Mouse (Mus musculus) spleen, postnatal 36 days (tissue): Measurements from ENCODE around the gene Msrb1.
"Not testable (repeated sequence)": the region's sequence is repeated elsewhere in the genome, so short reads cannot be mapped to it uniquely, and the experiment has no call there.

Experiments
- DNase-seq, 2 experiments: peaks; one replicate each; pipeline ENCODE4 v3.0.0; 2022; ENCODE audit warnings: low spot score in 2 of 2, mixed read lengths in 1 of 2

Gene Msrb1

DNA sequence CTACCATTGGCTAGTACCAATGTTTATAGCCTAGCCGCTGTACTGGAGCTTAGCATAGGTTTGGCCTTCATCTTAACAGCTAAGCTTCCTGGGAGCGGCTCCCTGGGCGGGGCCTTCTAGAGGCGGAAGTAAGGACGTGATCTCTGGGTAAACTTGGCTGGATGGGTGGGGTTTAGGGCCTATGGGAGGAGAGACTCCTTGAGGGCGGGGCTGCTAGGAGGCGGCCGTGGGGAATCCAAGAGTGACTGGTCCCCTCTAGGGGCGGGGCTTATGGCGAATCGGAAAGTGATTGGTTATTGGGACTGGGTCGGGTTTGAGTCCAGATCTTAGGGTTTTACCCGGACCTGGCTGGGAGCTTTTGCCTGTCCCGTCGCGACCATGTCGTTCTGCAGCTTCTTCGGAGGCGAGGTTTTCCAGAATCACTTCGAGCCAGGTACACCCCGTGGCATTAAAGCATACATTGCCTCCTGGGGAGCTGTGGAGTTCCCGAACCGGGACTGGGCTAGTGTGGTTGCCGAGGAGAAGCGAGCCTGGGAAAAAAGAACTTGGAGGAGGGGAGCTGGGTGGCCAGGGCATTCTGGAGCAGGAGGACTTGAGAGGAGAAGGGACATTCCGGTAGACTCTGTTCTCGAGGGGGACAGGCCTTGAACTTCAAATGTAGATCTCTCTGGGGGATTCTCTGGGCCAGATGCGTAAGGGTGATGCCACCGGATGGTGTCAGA is at the start of gene Msrb1:
Gene Msrb1, plus strand, starts transcription at position 313 of the 722 bp plus-strand sequence.
- DNase-seq: peak; percentile 99

DNA sequence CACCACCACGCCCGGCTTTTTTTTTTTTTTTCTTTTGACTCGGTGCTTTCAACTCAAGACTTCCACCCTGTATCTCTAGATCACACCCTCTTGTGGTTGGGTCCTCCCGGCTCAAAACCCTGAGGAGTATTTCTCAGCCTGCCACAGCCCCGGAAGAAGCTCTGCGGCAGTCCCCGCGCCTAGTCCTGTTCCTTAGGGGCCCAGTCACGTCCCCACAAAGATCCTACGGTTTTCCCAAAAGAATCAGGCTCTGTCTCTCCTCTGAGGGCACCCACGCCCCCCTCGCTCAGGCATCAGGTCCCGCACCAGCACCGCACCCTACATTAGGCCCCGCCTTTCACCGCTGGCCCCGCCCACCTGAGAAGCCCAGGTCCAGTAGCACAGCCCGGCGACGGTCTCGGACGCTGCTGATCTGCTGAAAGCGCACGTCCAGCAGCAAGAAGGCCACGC is 49.3 kb upstream of the Msrb1 start:
- peak; percentile 48 to 59 for DNase-seq

DNA sequence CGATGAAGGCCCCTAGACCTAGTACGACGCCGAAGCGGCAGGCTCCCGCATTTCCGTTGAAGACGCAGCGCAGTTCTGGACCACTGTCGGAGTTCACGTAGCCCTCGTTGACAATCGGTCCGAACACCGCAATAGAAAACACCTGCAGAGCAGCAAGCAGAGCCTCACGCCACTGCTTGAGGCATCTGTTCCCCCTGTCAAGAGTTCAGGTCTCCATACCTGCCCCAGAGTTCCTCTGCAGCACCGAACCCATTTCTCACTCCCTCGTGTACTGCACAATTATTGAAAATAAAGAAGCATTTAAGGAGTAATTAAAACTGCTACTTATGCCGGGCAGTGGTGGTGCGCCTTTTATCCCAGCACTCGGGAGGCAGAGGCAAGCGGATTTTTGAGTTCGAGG is 48.8 kb upstream of the Msrb1 start:
- DNase-seq: no peak

DNA sequence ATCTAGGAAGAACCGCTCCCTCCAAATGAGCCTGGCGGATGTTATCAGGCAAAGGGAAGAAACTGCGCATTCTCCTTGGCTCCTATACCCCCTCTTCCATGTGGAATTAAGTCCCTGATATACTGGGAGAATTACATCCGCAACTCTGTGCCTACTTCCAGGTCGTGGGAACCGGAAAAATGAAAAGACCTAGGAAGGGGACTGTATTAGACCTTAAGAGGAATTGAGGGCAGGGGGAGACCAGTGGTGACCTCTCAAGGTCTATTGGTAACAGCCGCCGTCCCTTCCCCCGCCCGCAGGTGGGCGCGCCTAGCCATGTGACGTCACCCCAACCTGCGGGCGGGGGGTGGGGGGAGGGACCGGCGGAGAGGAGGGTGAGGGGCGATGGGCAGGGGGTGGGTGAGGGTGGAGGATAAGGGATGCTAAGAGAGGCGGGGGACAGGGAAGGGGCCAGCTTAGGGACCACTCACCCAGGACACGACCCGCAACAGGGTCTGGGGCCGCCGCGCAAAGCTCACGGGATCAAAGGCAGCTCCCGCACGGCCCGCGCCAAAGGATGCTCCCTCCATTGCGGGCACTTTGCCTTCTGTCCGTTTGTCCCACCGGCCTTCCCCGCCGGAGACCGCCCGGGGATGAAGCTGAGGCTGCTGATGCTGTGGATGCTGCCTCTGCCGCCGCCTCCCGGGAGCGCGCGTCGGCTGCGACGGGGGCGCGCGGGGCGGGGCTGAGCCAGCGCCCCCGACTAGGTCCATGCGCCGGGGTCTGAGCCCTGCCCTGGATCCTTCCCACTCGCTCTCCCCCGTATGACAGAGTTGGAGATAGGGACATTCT is 47.0 kb upstream of the Msrb1 start, which contains the start of gene Syngr3:
Gene Syngr3, minus strand, starts transcription at position 705 of the 831 bp plus-strand sequence.
- no peak for DNase-seq

DNA sequence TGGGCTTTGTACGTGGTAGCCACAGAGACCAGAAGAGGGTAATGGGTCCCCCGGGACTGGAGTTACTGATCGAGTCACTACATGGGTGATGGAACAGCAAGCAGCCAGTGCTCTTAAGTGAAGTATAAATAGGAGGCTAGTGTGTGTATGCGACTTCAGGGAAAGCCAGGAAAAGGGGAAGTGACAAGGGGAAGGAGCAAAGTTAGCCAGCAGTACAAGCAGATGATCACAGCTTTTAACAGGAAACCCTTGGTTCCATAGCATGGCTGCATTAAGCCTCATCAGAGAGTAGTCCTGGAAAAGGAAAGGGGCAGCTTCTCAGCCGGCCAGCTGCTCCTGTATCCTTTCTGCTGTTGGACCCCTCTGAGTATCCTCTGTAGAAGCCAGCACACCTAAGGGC is 44.1 kb upstream of the Msrb1 start:
- no peak for DNase-seq

DNA sequence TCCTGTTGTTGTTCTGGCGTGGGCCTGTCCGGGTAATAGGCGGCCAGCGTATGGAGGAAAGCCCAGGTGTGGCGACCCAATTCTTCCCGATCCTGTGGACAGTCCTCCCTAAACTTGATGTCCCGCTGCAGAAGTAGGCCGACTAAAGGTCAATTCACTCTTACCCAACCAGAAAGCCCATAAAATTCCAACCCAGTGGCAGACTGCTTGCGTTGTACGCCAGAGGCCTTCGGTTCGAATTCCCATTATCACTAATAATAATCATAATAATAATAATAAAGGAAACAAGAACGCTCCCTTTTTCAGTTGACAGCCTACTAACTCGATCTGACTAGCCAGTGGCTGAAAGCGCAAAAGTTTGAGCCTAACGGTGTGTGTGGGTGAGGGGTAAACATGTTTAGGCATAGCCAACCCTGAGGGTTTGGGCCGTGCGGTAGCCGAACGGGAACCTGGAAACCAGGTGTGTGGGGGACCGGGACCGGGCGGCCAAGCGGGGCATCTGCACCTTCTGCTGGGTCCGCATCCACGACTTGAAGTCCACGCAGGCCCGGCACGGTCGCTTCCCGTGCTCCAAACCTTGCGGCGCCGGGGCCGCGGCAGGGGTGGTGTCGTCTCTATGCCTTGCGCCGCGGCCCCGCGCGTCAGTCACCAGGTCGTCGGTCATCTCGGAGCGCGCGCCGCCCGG is 41.0 kb upstream of the Msrb1 start:
- DNase-seq: no peak

DNA sequence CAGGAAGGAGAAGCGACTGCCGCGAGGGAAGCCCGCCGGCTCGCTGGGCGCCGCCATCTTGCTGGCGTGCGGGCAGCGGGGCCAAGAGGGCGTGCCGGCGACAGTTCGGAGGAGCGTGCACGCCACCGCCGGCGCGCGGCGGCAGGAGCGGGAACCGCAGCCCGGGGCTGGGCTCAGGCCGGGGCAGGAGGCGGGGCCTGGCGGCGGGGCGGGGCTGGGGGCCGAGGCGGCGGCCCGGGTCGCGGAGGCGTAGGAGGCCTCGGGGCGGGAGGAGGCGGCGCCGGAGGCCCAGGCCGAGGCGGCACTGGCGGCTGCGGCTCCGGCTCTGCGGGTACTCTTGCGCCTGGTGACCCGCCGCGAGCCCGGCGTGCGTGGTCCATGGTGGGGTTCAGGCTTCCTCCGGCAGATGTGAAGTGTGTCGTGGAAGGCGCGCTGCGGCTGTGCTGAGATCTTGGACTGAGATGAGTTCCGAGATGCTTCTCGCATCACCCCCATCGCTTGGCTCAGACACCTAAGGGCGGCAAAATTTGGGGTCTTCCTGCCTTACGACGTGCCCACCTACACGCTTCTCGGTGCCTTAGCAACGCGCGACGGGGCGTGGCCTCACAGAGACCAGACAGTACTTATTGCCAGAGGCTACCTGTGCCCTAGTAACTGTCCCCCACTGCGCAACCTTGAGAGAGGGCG is 40.3 kb upstream of the Msrb1 start, which contains the start of the genes Gfer and Noxo1:
Gene Gfer, minus strand, starts transcription at position 146 of the 687 bp plus-strand sequence.
Gene Noxo1, plus strand, starts transcription at position 224 of the 687 bp plus-strand sequence.
- DNase-seq: peak; percentile 83 to 86

DNA sequence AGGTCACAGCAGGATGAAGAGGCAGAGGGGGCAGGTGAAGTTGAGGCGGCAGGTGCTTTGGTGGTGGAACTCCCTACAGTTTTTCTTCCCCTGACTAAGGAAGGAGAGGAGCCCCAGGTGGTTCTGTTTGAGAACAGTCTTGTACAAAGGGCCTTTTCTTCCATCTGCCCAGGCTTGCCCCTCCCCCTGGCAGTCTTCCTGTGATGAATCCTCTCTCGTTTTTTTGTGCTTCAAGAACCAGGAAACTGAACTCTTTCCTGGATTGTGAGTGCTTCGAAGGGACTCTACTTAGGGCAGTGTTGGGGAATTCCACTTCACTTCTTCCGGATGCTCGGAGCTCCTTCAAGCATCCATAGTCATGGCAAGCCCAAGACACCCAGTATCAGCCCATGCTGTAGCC is 38.5 kb upstream of the Msrb1 start:
- DNase-seq: no peak

DNA sequence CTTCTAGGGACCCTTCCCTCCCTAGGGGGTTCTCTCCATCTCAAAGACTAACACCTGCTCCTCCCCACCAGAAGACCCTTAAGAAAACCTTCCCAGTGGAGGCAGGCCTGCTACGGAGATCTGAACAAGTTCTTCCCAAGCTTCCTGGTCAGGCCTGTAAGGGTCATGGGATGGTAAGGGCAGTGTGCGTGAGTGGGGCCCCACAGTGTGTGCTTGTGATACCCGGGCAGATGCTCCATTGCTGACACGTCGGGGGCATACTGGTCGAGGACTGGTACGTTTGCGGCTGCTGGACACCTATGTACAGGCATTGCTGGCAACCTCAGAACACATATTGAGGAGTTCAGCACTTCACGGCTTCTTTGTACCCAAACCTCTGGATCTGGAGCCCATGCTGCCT is 37.7 kb upstream of the Msrb1 start:
- DNase-seq: no peak

DNA sequence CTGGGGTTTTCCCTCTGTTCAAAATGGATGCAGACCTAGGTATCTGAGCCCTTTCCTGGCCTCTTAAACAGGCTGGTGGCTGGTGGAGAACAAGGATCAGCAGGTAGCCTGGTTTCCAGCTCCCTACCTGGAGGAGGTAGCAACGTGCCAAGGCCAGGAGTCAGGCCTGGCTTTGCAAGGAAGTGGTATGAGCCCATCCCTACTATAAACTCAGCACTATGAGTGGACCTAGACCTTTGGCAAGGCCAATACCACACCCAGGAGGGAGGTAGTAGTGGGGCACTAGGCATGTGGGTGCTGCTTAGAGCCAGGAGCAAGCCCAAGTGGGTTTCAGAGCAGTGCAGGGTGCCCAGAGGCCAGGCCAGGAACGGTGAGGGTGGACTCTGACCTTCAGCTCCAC is 37.0 kb upstream of the Msrb1 start:
- DNase-seq: no peak

DNA sequence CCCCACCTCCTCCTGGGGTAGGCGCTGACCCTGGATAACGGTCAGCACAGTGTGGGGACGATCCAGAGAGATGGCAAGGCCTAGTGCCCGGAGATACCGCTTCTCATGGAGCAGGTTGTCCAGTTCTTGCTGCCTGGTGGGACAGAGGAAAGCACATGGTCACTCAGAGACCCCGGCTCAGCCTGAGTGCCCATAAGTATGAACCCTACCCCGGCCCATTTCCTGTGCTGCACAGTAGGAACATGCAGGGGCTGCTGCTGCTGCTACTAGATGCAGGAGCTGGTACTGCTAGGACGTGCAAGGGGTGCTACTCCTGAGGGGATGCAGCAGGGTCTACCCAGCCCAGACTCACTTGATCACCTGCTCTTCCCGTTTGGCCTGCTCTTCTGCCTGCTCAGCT is 35.2 kb upstream of the Msrb1 start:
- DNase-seq: no peak

DNA sequence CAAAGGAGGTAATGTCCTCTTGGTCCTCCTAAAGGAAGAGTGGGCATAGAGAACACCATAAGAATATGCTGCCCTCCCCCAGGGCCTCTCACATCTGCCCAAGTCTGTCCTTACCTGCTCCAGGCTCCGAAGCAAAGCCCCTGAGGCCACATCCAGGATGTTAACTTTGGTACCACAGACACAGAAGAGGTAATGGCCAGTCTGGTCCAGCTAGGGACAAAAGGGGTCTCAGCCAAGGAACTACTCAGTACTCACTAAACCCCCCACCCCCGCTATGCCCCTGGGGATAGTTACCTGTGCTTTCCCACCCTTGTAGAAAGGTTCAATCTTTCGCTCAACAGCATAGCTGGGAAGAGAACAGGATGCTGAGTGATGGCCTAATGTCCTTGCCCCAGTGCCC is 30.6 kb upstream of the Msrb1 start:
- no peak for DNase-seq

DNA sequence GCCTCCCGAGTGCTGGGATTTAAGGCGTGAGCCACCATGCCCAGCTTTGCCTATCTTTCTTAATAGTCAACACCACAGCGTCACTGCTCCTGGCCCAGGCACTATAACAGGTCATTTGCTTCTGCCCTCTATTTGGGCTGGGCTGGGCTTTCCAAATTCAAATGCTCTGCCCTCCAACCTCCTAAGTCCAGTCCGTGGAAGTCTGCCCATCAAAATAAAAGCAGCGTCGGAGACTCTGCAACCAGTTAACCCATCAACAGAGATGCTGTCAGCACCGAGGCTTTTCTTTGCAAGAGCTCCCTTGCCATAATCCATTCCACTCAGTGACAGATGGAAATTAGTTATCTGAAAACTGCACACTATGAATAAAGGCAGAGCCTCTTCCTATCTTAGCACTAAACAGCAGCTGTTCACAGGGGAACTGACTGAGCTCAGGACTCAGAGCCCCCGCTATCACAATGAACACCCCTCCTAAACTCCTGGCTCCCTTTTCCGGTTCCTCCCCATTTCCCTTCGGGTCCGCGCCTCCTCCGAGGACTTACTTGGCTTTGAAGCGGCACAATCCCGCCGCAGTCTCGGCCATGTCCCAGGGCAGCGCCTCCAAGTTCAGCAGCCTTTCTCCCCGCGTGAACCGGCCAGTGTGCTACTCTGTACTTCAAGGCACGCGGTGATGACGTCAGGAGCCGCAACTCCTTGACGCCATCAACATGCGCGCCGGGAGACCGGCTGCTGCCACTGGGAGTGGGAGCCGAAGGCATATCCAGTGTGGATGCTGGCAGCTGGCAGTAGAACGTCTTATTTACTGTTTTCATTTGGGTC is 29.3 kb upstream of the Msrb1 start, which contains the start of gene Tbl3:
Gene Tbl3, minus strand, starts transcription at position 679 of the 819 bp plus-strand sequence.
- peak; percentile 86 to 88 for DNase-seq

DNA sequence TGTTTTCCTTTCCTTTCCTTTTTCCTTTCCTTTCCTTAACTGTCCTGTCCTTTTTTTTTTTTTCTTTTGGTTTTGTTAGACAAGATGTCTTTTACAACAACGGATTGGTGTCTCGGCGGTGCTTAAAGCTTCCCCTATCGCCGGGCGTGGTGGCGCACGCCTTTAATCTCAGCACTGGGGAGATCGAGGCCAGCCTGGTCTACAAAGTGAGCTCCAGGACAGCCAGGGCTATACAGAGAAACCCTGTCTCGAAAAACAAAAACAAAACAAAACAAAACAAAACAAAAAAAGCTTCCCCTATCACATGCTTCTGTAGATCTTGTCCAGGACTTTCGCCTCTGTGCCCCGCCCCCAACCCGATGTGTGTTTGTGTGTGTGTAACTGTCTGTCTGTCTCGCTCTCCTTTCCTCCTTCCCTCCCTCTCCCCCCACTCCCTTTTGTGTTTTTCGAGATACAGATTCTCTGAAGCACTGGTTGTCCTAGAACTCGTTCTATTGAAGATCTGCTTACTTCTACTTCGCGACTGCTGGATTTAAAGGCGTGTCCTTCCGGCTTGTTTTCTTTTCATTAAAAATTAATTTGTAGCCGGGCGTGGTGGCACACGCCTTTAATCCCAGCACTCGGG is 28.5 kb upstream of the Msrb1 start:
- no peak for DNase-seq

DNA sequence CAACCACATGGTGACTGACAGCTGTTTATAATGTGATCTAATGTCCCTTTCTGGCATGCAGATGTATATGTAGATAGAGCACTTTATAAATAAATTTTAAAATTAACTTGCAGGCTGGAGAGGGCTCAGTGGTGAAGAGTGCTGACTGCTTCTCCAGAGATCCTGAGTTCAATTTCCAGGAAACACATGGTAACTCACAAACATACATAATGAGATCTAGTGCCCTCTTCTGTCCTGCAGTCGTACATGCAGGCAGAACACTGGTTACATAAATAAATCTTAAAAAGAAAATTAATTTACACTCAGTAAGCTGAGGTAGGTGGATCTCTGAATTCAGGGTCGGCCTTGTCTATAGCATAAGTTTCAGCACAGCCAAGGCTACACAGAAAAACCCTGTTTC is 27.8 kb upstream of the Msrb1 start:
- DNase-seq: no peak

DNA sequence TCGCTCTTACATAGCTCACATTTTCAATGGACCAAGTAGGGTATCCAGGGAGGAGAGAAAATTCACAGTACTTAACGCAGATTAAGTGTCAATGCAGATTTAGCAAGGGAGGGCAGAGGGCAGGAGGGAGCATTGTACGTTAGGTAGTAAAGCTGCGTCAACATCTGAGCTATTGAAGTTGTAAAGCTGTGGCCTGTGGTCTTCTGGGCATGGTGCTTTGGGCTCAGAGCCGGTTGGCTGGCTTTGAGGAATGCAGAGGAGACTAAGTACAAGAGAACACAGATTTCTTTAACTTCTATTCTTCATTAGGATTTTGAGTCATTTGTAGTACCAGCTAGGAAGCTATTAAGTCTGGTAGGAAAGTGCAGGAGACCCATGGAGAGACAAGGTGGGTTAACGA is 20.9 kb upstream of the Msrb1 start:
- no peak for DNase-seq

DNA sequence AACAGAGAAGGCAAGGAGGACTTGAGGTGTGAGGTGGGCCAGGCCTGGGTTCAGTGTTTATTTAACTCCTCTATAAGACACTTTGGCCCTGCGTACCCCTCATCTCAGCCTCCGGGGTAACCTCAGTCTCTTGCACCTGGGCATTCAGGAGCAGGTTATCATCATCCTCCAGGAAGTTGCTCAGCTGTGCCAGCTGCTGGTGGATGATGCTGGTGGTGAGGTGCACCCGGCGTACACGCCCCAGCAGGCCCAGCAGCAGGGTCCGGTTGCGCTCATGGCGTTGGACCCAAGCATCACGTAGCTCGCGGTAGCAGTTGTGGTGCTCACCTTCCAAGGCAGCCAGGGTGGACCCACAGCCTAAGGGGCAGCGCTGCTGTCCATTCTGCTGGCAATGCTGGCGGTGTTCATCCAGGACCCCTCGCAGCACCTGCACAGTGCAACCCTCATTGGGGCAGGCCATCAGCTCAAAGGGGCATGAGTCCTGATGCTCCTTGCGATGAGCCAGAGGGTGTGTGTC is 20.2 kb upstream of the Msrb1 start:
- no peak for DNase-seq

DNA sequence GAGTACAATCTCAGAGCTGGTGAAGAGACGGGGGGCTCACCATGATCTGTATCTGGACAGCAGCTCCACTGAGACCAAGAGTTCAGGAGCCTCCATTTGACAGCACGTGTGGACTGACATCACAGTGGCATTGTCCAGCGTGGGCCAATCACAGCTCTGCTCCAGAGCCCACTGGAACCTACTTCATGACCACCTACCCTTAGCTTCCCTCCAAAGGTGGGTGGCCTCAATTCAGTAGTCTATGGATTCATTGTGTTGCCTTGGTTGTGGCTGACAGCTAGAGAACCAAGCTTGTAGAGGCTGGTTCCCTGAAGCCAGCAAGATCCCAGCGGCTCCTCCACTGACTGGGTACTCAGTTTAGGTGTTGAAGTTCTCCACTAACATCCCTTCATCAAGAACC is 18.5 kb upstream of the Msrb1 start, which contains the start of the genes Rnf151 and Rps2:
Gene Rnf151, minus strand, starts transcription at position 121 of the 400 bp plus-strand sequence.
Gene Rps2, plus strand, starts transcription at position 174 of the 400 bp plus-strand sequence.
- no peak for DNase-seq

DNA sequence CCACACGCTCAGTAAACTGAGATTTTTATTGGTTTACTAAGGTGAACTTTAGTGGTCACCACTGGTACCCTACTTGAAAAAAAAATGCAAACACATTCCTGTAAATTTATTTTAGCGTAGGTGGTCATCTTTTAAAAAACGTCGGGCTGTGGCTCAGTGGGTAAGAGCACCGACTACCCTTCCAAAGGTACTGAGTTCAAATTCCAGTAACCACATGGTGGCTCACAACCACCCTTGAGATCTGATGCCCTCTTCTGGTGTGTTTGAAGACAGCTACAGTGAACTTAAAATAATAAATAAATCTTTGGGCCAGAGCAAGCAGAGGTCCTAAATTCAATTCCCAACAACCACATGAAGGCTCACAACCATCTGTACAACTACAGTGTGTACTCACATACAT is 17.5 kb upstream of the Msrb1 start:
- not testable (repeated sequence) for DNase-seq
